Mouse (Mus musculus): ENCODE measurements at regions not wholly inside any gene's neighbourhood (a gene's known extent, or its start where the extent isn't known, plus 50 kb on each side); places are given as distances from the start of the nearest gene placed in this dataset.
"Not testable (repeated sequence)": the region's sequence is repeated elsewhere in the genome, so short reads cannot be mapped to it uniquely, and the experiment has no call there.

- no peak for DNase-seq
These were observed 237.0 kb upstream of the Gm37988 start for GRCm38 (mm10) chr1:4570730-4571129.

GRCm38 (mm10) chr1:4571299-4572202 lies 236.1 kb upstream of the Gm37988 start:
- peak; percentile 76 to 87 for DNase-seq

- no peak for DNase-seq
These were observed 235.4 kb upstream of the Gm37988 start for GRCm38 (mm10) chr1:4572311-4572710.

DNA sequence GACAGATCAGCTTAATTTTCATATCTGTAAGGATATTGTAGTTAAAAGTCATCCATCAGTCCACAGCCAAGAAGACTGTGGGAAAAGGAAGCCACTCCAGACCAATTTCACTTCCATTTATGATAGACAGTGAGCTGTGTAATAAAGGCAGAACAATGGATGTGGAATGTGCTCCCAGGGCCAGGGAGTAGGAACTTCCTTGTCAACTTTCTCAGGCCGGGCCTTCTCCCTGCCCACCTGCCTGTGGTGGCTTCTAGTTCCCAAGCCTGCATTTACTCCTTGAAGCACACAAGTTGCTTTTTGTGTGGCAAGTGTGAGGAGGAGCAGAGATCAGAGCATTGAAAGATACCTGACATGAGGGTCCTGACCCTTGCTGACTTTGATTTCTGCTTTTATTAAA lies 233.6 kb upstream of the Gm37988 start:
- DNase-seq: peak in 1 of 2 experiments; percentile 3

DNA sequence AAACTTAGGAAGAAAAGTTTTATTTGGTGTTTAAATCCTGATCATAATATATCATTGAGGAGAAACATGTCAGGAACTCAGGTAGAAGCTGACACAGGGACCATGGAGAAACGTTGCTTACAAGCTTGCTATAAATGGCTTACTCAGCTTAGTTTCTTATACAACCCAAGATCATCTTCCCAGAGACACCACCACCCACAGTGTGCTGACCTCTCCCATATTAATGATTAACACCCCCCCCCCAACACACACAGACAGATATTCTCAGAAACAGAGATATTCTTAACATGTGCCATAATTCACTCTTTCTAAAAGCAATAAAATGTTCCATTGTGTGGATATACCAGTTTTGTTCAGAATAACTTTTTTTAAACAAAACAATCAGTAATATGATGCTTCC lies 230.7 kb upstream of the Gm37988 start:
- DNase-seq: no peak

DNA sequence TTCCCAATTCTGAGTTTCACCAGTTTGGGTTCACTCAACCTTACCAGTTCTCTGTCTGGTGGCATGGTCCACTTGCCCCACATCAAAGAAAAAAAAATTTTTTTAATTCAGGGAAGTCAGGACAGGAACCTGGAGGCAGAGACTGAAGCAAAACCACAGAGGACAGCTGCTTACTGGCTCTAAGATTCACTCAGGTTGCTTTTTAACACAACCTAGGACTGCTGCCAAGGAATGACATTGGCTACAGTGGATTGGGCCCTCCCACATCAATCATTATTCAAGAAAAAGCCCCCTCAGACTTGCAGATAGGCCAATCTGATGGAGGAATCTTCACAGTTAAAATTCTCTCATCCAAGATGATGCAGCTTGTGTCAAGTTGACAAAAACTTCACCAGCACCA lies 225.2 kb upstream of the Gm37988 start:
- DNase-seq: peak; percentile 12 to 25

GRCm38 (mm10) chr1:4597856-4598255 lies 209.8 kb upstream of the Gm37988 start:
- no peak for DNase-seq

GRCm38 (mm10) chr1:4598425-4598824 lies 209.3 kb upstream of the Gm37988 start:
- no peak for DNase-seq

GRCm38 (mm10) chr1:4602386-4602785 lies 205.3 kb upstream of the Gm37988 start:
- no peak for DNase-seq

DNA sequence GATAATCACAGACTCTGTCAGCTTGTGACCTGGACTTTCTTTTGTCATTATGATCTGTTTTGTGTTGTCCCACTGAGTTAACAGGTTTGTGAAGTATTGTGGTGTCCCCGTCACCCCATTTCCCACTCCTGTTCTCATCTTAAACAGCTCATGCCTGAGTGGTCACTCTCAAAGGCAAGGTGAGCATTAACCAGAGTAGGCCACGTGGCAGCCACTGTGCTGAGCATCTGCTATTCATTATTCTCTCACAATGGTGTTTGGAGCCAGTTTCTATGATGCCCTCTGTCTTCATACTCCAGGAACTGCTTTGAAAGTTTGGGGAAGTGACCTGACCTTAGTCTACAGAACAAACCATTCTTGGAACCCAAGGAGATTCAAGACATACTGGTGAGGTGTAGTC lies 198.9 kb upstream of the Gm37988 start:
- DNase-seq: peak in 1 of 2 experiments; percentile 40

- no peak for DNase-seq
These were observed 194.4 kb upstream of the Gm37988 start for GRCm38 (mm10) chr1:4613305-4613704.

GRCm38 (mm10) chr1:4615286-4615685 lies 192.4 kb upstream of the Gm37988 start:
- DNase-seq: no peak

DNA sequence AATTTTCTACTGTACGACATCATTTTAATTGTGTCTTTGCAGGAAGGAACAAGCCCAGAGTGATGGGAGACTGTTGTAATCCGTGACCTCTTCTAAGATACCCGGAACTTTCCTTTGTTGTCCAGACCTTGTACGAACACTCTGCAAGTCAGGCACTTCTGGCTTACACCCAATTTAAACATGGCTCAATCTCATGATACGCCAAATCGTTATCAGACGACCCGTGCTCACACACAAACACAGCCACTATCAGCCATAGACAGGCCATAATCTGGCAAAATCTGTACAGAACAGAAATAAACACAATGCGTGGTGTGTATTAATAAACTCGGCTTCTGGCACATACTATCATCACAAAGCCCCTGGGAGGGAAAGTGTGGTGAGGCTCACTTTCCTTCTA lies 190.2 kb upstream of the Gm37988 start:
- DNase-seq: peak in 1 of 2 experiments; percentile 27

DNA sequence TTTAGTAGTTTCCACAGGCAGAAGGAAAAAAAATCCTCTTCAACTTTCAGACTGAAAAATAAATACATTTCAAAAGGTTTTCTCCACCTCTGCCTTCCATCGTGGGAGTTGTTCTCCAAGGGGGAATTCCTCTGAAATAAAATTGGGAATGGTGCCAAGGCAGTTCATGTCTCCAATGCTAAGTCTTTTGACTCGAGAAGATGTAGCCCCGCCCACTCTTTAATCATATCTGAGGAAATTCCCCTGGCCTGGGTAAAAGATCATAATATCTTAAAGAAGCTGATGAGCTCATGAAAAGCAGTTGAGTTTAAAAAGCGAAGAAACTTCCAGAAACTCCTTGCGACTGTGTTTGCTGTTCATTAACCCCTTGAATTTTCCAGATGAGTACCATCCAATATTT lies 185.3 kb upstream of the Gm37988 start:
- DNase-seq: peak; percentile 24 to 51

GRCm38 (mm10) chr1:4623268-4623667 lies 184.4 kb upstream of the Gm37988 start:
- DNase-seq: peak; percentile 23 to 27

GRCm38 (mm10) chr1:4653937-4654336 lies 153.8 kb upstream of the Gm37988 start:
- DNase-seq: peak; percentile 49 to 59

DNA sequence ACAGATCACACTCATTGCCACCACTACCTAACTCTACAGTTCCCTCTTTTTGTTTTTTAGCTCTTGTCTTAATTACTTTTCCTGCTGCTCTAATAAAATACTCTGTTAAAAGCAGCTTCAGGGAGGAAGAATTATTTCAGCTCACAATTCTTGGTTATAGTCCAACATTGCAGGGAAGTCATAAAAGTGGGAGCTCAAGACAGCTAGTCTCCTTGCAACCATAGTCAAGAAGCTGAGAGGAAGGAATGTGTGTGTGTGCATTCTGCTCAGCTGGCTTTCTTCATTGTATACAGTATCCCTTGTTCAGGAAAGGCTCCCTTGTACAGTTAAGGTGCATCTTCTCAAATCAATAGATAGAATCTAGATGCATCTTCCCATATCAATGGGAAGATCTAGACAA lies 152.4 kb upstream of the Gm37988 start:
- no peak for DNase-seq

GRCm38 (mm10) chr1:4656883-4657282 lies 150.8 kb upstream of the Gm37988 start:
- DNase-seq: no peak

DNA sequence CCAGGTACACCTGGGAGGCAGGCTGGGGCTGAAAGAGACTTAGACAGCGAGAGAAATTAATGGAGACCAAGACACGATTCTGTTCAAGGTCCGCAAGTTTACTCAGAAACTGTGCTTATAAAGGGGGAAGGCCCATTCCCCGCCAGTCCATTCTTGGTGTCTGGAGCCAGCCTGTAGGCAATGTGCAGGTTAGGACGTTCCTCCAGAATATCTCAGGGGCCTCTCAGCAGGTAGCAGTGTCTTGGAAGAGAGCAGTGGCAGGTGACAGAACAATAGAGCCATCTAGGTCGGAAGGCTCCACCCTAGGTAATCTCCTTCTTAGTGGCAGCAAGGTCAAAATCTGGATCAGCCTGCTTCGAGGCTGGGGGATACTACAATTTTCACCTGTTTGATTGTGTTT lies 147.6 kb upstream of the Gm37988 start:
- not testable (repeated sequence) for DNase-seq

GRCm38 (mm10) chr1:4660616-4661015 lies 147.1 kb upstream of the Gm37988 start:
- DNase-seq: not testable (repeated sequence)

GRCm38 (mm10) chr1:4661761-4662160 lies 145.9 kb upstream of the Gm37988 start:
- no peak for DNase-seq

DNA sequence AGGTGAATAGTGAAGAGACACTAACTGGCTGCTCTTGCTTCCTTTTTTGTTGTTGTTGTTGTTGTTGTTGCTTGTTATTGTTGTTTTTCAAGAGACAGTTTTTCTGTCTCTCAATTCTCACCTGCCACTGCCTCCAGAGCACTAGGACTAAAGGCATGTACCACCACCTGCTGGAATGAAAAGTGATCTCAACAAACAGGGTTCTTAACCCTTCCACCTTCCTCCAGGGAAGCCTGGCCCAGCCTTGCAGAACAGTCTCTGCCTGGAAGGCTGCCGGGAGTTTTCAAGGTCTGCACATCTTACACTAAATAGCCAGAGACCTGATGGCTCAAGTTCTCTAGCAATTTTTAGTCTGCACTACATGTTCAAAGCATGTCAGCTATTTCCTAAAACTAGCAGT lies 138.0 kb upstream of the Gm37988 start:
- DNase-seq: peak in 1 of 2 experiments; percentile 41

DNA sequence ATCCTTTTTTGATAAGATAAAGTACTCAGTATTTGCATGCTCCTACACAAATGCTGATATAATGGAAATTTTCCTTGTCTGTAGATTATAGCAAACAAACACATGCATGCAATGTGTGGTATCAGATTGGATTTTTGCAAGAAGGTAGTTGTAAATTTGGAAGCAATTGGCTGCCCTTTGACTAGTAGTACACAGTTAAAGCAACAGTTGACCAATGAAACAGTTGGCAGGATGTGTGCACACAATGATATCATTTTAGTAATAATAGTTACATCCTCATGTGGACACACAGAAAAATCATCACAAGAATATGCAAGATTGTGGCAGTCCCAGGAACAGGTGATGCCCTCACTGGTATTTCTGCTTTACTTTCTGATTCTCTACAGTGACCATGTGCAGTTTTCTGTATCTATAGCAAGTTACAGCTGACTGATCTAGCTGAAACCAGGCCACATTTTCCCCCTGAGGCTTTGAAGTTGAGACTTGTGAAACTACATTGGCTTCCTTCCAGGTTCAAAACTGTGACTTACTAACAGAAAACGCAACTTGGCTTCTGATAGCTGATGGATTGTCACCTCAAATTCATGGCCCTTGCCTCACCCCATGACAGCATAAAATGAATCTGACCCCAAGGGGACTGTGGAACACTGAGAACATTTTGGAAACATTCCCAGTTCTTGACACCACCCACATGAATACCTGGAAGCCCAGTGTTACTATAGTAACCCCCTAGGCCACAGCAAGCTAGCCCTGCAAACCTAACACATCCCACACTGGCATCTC lies 136.3 kb upstream of the Gm37988 start:
- peak; percentile 19 to 62 for DNase-seq

GRCm38 (mm10) chr1:4672344-4672743 lies 135.3 kb upstream of the Gm37988 start:
- DNase-seq: no peak

Measured in kidney, postnatal 36 days (tissue).